Mouse (Mus musculus) midbrain, embryonic 16.5 days (tissue): ENCODE data around the gene Dusp10. TPM values are rescaled to one million over a fixed set of nuclear protein-coding genes. Genes with fewer than 3 reads are reported as not detected.

Source experiments
- ATAC-seq: fragments of 200-750 bp; cut with Nextera tagmentation; 2 replicates; pipeline ENCODE4 v1.8.0; 2017; ENCODE audit warnings: moderate TSS enrichment
- H3K27ac ChIP-seq: fragments of 300-500 bp; sonication (generic); 2 replicates; pipeline ENCODE4 v1.5.1; 2014; ENCODE audit warnings: mild to moderate bottlenecking, low read length, mixed read lengths
- H3K27me3 ChIP-seq: fragments of 300-500 bp; sonication (generic); 2 replicates; pipeline ENCODE4 v1.6.1; 2014; ENCODE audit warnings: low read depth, low read length, mixed read lengths; ENCODE audit not compliant: control insufficient read depth, insufficient read depth
- H3K36me3 ChIP-seq: fragments of 300-500 bp; sonication (generic); 2 replicates; pipeline ENCODE4 v1.6.1; 2014; ENCODE audit warnings: mild to moderate bottlenecking, low read length, moderate library complexity, mixed read lengths; ENCODE audit not compliant: control insufficient read depth, insufficient read depth
- H3K4me1 ChIP-seq: fragments of 300-500 bp; sonication (generic); 2 replicates; pipeline ENCODE4 v1.6.1; 2014; ENCODE audit warnings: mild to moderate bottlenecking, low read length, mixed read lengths; ENCODE audit not compliant: control insufficient read depth, insufficient read depth
- H3K4me2 ChIP-seq: fragments of 300-500 bp; sonication (generic); 2 replicates; pipeline ENCODE4 v1.6.1; 2014; ENCODE audit warnings: mild to moderate bottlenecking, low read length, mixed read lengths
- H3K4me3 ChIP-seq: fragments of 300-500 bp; sonication (generic); 2 replicates; pipeline ENCODE4 v1.5.1; 2014; ENCODE audit warnings: low read depth, mild to moderate bottlenecking, low read length, moderate library complexity, mixed read lengths
- H3K9ac ChIP-seq: fragments of 300-500 bp; sonication (generic); 2 replicates; pipeline ENCODE4 v1.6.1; 2014; ENCODE audit warnings: low read depth, low read length, mixed read lengths
- H3K9me3 ChIP-seq: fragments of 300-500 bp; sonication (generic); replicated peaks from 2 replicates; pipeline ENCODE4 v1.6.1; 2014; ENCODE audit warnings: mild to moderate bottlenecking, low read length, mixed read lengths; ENCODE audit not compliant: control insufficient read depth, poor library complexity, severe bottlenecking
- WGBS: fragments of 180-500 bp; shearing (Covaris S2); extraction: QIAGEN DNeasy Blood & Tissue Kit; methylation state at CpG from one replicate; pipeline ENCODE4 v1.1.7; 2014; 5-methylcytosine and 5-hydroxymethylcytosine counted together
- polyA plus RNA-seq: library from polyadenylated mRNA; unstranded; fragments of >200 nt; fragmentation: Nextera tagmentation; extraction: Ambion mirVana; gene quantifications from 2 replicates; pipeline ENCODE4 v1.2.1, GENCODE M21; 2015

Gene Dusp10
- polyA plus RNA-seq, 1 experiment from 2014 or later: 5.2 TPM

- Histone ChIP-seq H3K9ac (no peak overlapping the region), H3K36me3 (no peaks in the 10 kb centered on the region), H3K27ac (no peak overlapping the region), H3K9me3 (no peaks in the 10 kb centered on the region), H3K27me3 (no peaks in the 10 kb centered on the region), H3K4me3 (no peak overlapping the region), H3K4me2 (no peak overlapping the region), H3K4me1 (no peaks in the 10 kb centered on the region)
- WGBS: 26% methylated on average over 3 of the region's 3 CpGs
- no peak for ATAC-seq
Observed at GRCm38 (mm10) chr1:184094914-184095313, 81.8 kb downstream of the Dusp10 start.

GRCm38 (mm10) chr1:184100414-184100813 is 87.3 kb downstream of the Dusp10 start:
- H3K9ac ChIP-seq: no peak overlapping the region
- 87% methylated on average over 5 of the region's 5 CpGs for WGBS

GRCm38 (mm10) chr1:184100927-184101749 is 88.0 kb downstream of the Dusp10 start:
- H3K9ac ChIP-seq: no peak overlapping the region
- H3K27ac ChIP-seq: no peak overlapping the region
- 91% methylated on average over 9 of the region's 9 CpGs for WGBS
- no peaks in the 10 kb centered on the region for H3K9me3 ChIP-seq
- H3K36me3 ChIP-seq: no peaks in the 10 kb centered on the region
- no peaks in the 10 kb centered on the region for H3K4me1 ChIP-seq
- no peaks in the 10 kb centered on the region for H3K27me3 ChIP-seq
- ATAC-seq: no peak
- no peak overlapping the region for H3K4me2 ChIP-seq
- H3K4me3 ChIP-seq: no peak overlapping the region

More at GRCm38 (mm10) chr1:184100414-184100813, 87.3 kb downstream of the Dusp10 start:
- Histone ChIP-seq H3K27ac (no peak overlapping the region), H3K36me3 (no peaks in the 10 kb centered on the region), H3K4me1 (no peaks in the 10 kb centered on the region), H3K4me2 (no peak overlapping the region), H3K4me3 (no peak overlapping the region), H3K9me3 (no peaks in the 10 kb centered on the region), H3K27me3 (no peaks in the 10 kb centered on the region)
- no peak for ATAC-seq

- no peak for ATAC-seq
- WGBS: 80% methylated on average over 4 of the region's 4 CpGs
- Histone ChIP-seq H3K4me1 (no peaks in the 10 kb centered on the region), H3K36me3 (no peaks in the 10 kb centered on the region), H3K9ac (no peak overlapping the region), H3K27me3 (no peaks in the 10 kb centered on the region), H3K4me2 (no peak overlapping the region), H3K4me3 (no peak overlapping the region), H3K27ac (no peak overlapping the region), H3K9me3 (no peaks in the 10 kb centered on the region)
Observed at GRCm38 (mm10) chr1:184101750-184102046, 88.6 kb downstream of the Dusp10 start.

GRCm38 (mm10) chr1:184106832-184107231 is 93.7 kb downstream of the Dusp10 start:
- ATAC-seq: no peak
- Histone ChIP-seq H3K27ac (no peak overlapping the region), H3K4me1 (no peaks in the 10 kb centered on the region), H3K36me3 (no peaks in the 10 kb centered on the region), H3K4me2 (no peak overlapping the region), H3K4me3 (no peak overlapping the region), H3K9me3 (no peaks in the 10 kb centered on the region), H3K27me3 (no peaks in the 10 kb centered on the region), H3K9ac (no peak overlapping the region)
- 61% methylated on average over 2 of the region's 2 CpGs for WGBS

GRCm38 (mm10) chr1:184107448-184107847 is 94.3 kb downstream of the Dusp10 start:
- H3K27ac ChIP-seq: no peak overlapping the region
- 91% methylated on average over 4 of the region's 4 CpGs for WGBS
- no peaks in the 10 kb centered on the region for H3K27me3 ChIP-seq
- H3K4me2 ChIP-seq: no peak overlapping the region
- H3K9ac ChIP-seq: no peak overlapping the region
- no peaks in the 10 kb centered on the region for H3K4me1 ChIP-seq
- no peaks in the 10 kb centered on the region for H3K9me3 ChIP-seq
- no peak overlapping the region for H3K4me3 ChIP-seq
- no peak for ATAC-seq
- no peaks in the 10 kb centered on the region for H3K36me3 ChIP-seq

- H3K9me3 ChIP-seq: no peaks in the 10 kb centered on the region
- H3K27ac ChIP-seq: no peak overlapping the region
- H3K4me3 ChIP-seq: no peak overlapping the region
- no peak overlapping the region for H3K4me2 ChIP-seq
- WGBS: 90% methylated on average over 1 of the region's 1 CpGs
- no peaks in the 10 kb centered on the region for H3K27me3 ChIP-seq
- no peak for ATAC-seq
- no peaks in the 10 kb centered on the region for H3K36me3 ChIP-seq
- no peak overlapping the region for H3K9ac ChIP-seq
- no peaks in the 10 kb centered on the region for H3K4me1 ChIP-seq
Observed at GRCm38 (mm10) chr1:184108254-184108653, 95.2 kb downstream of the Dusp10 start.

GRCm38 (mm10) chr1:184117586-184117985 is 104.5 kb downstream of the Dusp10 start:
- H3K27ac ChIP-seq: no peak overlapping the region
- H3K27me3 ChIP-seq: no peaks in the 10 kb centered on the region
- H3K4me1 ChIP-seq: no peaks in the 10 kb centered on the region
- no peaks in the 10 kb centered on the region for H3K9me3 ChIP-seq
- ATAC-seq: no peak
- WGBS: 83% methylated on average over 7 of the region's 7 CpGs
- no peak overlapping the region for H3K4me2 ChIP-seq
- H3K9ac ChIP-seq: no peak overlapping the region
- H3K36me3 ChIP-seq: no peaks in the 10 kb centered on the region
- H3K4me3 ChIP-seq: no peak overlapping the region

GRCm38 (mm10) chr1:184117991-184118390 is 104.9 kb downstream of the Dusp10 start:
- WGBS: 88% methylated on average over 2 of the region's 2 CpGs
- no peak overlapping the region for H3K4me3 ChIP-seq
- H3K27ac ChIP-seq: no peak overlapping the region
- no peaks in the 10 kb centered on the region for H3K4me1 ChIP-seq
- ATAC-seq: no peak
- no peaks in the 10 kb centered on the region for H3K9me3 ChIP-seq
- no peak overlapping the region for H3K4me2 ChIP-seq
- no peaks in the 10 kb centered on the region for H3K27me3 ChIP-seq
- no peak overlapping the region for H3K9ac ChIP-seq
- H3K36me3 ChIP-seq: no peaks in the 10 kb centered on the region
